Mouse (Mus musculus): ENCODE results near the gene Atcay. TPM values are rescaled to one million over a fixed set of nuclear protein-coding genes. Genes with fewer than 3 reads are reported as not detected.
A peak's percentile ranks its signal among the peaks of the same experiment; 100 is the strongest.
"Not testable (repeated sequence)": the region's sequence is repeated elsewhere in the genome, so short reads cannot be mapped to it uniquely, and the experiment has no call there.

Atcay gene
- total RNA-seq, 2 experiments from 2014 or later: 195 to 206 TPM

GRCm38 (mm10) chr10:81183805-81184204 lies 46.8 kb downstream of the Atcay start, which contains the start of gene 4930442H23Rik:
Gene 4930442H23Rik (minus strand): TSS chr10:81183849.
- intact Hi-C loops (cut with DNase I): no loop called here
- no peak for DNase-seq

DNA sequence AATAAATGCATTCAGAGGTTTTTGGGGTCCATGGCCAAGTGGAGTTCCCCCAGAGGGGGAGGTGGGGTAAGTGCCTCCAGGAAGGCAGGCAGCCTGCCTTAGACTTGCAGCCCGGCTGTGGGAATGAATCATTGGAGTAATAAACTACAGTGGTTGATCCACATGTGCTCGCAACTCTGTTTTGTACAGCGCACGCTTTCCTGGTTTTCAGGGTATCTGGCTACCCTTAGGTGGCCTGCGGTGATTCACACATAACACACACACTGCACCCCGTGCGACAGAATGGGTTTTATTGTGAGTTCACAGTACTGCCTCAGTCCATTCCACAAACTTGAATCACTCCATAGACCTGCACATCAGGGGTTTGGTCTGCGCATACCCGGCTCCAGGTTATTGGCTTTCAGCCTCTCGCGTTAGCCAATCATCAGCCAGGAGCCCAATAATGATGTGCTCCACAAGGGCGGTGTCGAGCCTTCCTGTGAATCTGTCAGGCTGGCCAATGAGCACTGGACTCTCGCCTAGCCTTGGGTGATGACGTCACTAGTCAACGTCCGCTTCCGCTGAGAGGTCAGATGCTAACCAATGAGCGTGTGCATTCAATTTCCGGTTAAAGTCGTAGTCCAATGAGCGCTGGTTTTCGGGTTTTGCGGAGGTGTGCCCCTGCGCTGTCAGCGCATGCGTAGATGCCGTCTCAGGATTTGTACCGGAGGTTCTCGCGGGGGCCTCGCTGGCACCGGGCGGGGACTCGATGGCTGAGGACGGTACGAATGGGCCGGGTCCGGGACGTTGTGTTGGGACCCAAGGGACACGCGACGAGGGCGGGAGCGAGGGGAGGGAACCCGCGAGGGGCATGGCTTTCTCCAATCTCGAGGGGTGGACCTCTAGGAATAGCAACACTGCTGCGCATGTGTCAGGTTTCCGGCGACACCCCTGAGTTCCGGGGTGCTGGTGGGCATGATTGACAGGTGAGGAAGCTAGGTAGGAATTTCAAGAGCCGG lies 48.0 kb downstream of the Atcay start, which contains the start of gene Dapk3:
Dapk3 (plus strand) TSS at position 670 of the 998 bp plus-strand sequence.
- intact Hi-C loops (cut with DNase I): no loop called here
- peak; percentile 97 for DNase-seq

- DNase-seq; intact Hi-C loops (cut with DNase I): not testable (repeated sequence)
These were observed 48.8 kb downstream of the Atcay start for GRCm38 (mm10) chr10:81181860-81182259.

DNA sequence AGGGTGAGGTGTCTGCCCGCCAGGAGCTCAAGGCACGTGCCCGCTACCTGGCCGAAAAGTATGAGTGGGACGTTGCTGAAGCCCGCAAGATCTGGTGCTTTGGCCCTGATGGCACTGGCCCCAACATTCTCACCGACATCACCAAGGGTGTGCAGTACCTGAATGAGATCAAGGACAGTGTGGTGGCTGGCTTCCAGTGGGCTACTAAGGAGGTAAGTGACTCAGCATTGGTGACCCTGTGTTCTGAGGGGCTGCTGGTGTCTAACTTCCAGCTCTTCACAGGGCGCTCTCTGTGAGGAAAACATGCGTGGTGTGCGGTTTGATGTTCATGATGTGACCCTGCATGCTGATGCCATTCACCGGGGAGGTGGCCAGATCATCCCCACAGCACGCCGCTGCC lies 49.7 kb downstream of the Atcay start:
- intact Hi-C loops (cut with DNase I): no loop called here
- DNase-seq: no peak

DNA sequence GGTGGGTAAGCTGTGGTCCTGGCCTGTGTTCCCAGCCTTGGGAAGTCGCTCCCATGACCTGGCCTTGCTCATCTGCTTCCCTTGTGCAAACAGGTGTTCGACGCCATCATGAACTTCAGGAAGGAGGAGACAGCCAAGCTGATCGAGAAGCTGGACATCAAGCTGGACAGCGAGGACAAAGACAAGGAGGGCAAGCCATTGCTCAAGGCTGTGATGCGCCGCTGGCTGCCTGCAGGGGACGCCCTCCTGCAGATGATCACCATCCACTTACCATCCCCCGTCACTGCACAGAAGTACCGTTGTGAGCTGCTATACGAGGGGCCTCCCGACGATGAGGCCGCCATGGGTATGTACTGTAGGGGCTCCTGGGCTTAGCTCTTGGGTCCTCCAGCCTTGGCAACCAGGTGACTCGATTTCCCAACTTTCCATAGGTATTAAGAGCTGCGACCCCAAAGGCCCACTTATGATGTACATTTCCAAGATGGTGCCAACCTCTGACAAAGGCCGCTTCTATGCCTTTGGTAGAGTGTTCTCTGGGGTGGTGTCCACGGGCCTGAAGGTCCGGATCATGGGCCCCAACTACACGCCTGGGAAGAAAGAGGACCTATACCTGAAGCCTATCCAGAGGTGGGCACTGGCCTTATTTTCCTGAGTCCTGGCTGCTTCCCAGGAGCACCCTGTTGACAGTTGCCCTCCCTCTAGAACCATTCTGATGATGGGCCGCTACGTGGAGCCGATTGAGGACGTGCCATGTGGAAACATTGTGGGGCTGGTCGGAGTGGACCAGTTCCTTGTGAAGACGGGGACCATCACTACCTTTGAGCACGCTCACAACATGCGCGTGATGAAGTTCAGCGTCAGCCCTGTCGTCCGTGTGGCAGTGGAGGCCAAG lies 50.9 kb downstream of the Atcay start:
- intact Hi-C loops (cut with DNase I): no loop called here
- DNase-seq: no peak

DNA sequence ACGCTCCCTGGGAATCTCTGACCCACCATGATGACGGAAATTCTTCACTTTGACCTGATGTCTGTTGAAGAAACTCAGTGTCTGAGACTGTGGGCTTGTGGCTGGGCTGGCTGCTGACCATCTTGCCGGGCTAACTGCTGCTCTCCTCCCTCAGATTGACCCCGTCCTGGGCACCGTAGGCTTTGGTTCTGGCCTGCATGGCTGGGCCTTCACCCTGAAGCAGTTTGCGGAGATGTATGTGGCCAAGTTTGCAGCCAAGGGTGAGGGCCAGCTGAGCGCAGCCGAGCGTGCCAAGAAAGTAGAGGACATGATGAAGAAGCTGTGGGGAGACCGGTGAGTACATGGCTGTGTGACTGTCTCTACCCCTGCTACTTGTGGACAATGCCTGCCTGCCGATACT lies 51.7 kb downstream of the Atcay start:
- intact Hi-C loops (cut with DNase I): no loop called here
- no peak for DNase-seq

- intact Hi-C loops (cut with DNase I): no loop called here
These were observed 52.5 kb downstream of the Atcay start for GRCm38 (mm10) chr10:81177958-81178712.

DNA sequence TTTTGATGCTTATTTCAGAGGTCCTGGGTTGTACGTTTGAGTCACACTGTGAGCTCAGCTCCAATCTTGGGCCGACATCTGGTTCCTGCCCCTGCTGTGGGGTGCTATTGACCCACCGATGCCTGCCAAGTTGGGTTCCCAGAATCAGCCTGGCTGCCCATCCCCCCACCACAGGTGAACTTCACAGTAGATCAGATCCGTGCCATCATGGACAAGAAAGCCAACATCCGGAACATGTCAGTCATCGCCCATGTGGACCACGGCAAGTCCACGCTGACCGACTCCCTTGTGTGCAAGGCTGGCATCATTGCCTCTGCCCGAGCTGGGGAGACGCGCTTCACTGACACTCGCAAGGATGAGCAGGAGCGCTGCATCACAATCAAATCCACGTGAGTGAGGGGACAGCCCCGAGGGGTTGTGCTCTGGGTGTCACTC lies 53.1 kb downstream of the Atcay start:
- DNase-seq: peak; percentile 49
- intact Hi-C loops (cut with DNase I): no loop called here

More at GRCm38 (mm10) chr10:81177958-81178712, 52.5 kb downstream of the Atcay start:
- no peak for DNase-seq

DNA sequence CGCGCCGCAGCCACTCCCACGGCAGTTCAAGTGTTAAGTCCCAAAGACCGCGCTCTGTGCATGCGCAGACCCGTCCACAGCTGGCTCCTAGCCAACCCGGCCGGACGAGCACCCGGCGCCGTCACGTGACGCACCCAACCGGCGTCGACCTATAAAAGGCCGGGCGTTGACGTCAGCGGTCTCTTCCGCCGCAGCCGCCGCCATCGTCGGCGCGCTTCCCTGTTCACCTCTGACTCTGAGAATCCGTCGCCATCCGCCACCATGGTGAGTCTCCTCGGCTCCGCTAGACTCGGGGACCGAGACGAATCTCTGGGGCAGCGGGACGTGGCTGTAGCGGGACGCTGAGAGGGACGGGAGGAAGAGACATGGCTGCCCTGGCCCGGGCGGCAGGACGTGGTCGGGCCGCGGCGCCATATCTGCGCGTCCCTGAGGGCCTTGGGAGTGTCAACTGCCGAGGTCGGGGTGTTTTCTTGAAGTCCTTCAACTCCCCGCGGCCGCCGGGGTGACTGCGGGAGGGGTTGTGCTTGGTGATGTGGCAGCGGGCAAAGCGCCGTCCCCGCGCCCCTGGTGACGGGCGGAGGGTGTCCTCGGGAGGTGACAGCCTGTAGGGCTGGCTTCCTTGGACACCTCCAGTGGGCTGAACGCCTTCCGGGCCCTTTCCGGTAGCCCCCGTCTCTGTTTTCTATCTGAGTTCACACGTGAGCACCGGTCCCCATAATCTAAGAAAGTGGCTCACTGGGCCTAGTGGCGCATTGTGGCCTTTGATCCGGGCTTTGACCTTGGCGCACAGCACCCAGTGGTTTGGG lies 54.0 kb downstream of the Atcay start, which contains the start of gene Eef2:
Eef2 (plus strand) TSS at position 166 of the 806 bp plus-strand sequence.
- peak; percentile 100 for DNase-seq

DNA sequence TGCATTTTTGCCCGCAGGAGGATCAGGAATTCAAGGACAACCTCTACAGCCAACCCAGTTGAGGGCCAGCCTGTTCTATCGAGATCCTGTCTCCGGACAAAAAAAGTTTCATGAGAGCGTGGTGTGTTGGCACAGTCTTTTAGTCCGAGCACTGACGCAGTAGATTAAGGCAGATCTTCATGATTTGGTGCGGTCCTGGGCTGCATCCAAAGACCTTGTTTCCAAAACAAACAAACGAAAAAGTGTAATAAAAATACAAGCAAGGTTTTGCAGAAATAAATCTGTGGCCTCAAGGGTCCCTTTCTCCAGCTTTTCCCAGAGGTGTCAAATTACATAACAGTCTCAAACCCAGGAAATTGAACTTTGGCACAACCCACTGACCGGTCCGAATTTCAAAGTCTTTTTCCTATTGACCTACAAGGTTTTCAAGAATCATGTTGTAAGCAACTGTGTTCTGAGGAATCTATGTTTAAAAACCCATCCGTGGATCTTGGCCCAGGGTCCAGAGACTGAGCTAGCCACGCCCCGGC lies 54.6 kb downstream of the Atcay start:
- no peak for DNase-seq
- intact Hi-C loops (cut with DNase I): no loop called here

More for the DNA sequence above, 54.0 kb downstream of the Atcay start, which contains the start of gene Eef2:
- intact Hi-C loops (cut with DNase I): no loop called here

GRCm38 (mm10) chr10:81175345-81175701 lies 55.3 kb downstream of the Atcay start:
- intact Hi-C loops (cut with DNase I): not testable (repeated sequence)
- peak; percentile 61 for DNase-seq

DNA sequence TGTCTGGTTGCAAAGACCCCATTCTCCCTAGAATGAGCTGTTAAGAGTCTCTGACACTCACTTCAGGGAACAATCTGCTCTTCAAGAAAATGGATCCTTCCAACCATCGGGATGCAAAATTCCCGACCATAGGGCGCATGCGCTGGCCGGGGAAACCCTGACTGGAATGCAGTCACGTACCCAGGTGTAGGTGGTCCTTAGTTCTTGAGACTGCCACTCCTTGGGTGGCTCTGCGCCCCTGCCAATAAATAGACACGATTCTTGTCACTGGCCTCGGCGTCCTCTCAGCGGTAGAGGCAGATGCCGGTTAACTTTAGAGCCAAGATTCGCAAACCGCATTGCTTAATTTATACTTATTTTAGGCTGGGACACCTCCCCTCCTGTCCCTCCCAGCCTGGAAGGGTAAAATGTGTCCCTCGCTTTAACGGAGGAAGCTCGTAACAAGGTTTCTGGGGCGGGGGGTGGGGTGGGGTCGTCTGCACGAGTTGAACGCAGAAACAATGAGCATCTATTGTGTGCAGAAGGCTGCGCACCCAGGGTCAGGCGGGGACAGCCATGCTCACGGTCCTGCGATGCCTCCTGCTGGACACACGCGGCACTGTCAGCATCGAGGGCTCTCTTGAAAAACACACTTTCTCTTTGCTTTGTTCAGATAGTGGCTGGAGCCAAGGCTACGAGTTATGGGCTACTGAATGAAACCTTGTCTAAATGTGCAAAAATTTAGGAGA lies 55.9 kb downstream of the Atcay start:
- DNase-seq: peak; percentile 91
- intact Hi-C loops (cut with DNase I): no loop called here

GRCm38 (mm10) chr10:81173132-81173531 lies 57.5 kb downstream of the Atcay start:
- intact Hi-C loops (cut with DNase I): no loop called here
- DNase-seq: peak; percentile 86

DNA sequence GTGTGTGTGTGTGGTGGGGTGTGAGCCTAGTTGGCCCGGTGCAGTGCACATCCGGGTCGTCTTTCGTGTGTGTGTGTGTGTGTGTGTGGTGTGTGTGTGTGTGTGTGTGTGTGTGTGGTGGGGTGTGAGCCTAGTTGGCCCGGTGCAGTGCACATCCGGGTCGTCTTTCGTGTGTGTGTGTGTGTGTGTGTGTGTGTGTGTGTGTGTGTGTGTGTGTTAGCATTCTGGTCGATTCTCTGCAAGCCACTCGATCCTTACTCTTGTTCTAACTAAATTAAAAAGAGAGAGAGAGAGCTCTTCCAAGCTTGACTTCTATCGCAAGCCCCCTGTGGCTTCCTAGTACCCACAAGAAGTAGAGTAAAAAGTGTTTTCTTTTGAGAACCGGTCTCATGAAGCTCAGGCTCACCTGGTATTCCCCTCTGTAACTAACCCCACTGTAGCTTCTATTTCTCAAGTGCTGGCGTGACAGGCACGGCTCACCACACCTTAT lies 61.2 kb downstream of the Atcay start:
- DNase-seq; intact Hi-C loops (cut with DNase I): not testable (repeated sequence)

GRCm38 (mm10) chr10:81168521-81169244 lies 62.0 kb downstream of the Atcay start:
- peak; percentile 83 for DNase-seq
- intact Hi-C loops (cut with DNase I): no loop called here

GRCm38 (mm10) chr10:81168087-81168431 lies 62.6 kb downstream of the Atcay start:
- DNase-seq: no peak
- intact Hi-C loops (cut with DNase I): no loop called here

DNA sequence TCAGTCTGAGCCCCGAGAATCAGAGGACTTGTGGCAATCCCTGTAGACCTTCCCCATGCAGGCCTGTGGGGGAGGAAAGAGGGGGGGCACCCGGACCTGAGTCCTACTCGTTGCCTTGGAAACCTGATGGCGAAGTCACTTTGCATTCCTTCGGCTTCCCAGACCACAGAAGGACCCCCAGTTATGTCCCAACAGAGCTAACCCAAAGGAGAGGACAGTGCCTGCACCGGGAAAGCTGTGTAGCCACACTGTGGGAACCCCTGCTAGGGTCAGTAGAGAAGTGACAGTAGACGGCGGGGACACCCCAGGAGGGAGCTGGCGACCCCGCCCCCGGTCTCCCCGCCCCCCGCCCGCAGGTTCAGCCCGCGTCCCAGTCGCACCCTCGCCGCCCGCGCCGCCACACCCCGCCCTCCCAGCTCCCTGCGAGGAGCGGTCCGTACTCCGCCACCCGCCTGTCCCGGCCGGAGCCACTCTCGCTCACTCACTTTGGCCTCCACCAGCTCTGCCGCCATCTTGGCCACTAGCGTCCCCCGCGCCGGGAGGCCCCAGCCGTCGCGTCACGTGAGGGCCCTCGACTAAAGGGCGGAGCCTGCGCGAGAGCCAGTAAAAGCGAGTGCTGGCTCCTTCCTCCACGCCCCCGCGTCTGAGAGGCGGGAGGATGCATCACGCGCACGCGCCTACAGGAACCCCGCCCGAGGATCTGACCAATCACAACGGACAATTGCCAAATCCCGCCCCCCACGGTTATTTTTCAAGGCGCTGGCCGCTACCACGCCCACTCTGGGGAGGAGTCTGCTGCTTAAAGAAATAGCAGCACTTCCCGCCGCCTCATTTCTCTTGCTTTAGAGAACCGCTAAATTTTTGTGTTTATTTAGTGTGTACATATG lies 63.2 kb downstream of the Atcay start, which contains the start of gene Pias4:
Pias4 (minus strand) TSS at position 724 of the 887 bp plus-strand sequence.
- DNase-seq: peak; percentile 100
- intact Hi-C loops (cut with DNase I): no loop called here

Data from left cerebral cortex, postnatal 4 days (tissue).